Mouse (Mus musculus): ENCODE results near the gene Adap1. TPM values are rescaled to one million over a fixed set of nuclear protein-coding genes. Genes with fewer than 3 reads are reported as not detected.

Adap1 gene
- total RNA-seq (2021) = 1 to 10 TPM; 1.5 to 1.6 TPM
- long read RNA-seq, experiment 1, partial matches to known transcripts = 0 of 2 reads
- long read RNA-seq, experiment 1, other reads (novel, unspliced or antisense) = 0 of 2 reads
- long read RNA-seq, experiment 2, partial matches to known transcripts = 0 of 2 reads
- long read RNA-seq, experiment 2, other reads (novel, unspliced or antisense) = 0 of 2 reads

DNA sequence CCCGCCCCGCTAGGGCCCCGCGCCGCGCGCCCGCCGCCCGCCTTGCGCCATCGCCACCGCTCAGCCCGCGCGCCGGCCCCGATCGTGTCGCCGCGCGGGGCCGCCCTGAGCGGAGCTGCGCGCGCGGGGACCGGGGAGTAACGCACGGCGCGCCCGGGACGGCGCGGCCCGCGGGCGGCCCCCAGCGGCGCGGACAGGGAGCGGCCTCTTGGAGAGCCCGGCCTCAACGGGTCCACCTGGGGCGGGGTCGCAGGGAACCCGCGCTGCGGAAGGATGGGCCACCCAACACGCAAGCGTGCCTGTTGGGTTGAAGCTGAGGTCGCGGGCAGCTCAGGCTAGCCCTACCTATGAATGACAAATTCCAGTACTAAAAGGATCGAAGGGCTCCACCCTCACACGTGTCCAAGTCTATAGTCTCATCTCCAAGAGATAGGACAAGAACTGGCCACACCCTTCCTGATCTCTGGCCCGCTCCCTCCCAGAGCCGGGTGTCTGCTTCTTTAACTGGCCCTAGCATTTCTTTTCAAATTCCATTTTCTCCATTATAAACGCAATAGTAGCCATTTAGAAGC is at the start of gene Adap1:
Gene Adap1, minus strand, starts transcription at position 228 of the 572 bp plus-strand sequence.
- intact Hi-C loops (cut with DNase I) = loop anchor here (2.0 kb wide), 1 partner anchor 41 kb away; no protein-coding TSS in a partner anchor

DNA sequence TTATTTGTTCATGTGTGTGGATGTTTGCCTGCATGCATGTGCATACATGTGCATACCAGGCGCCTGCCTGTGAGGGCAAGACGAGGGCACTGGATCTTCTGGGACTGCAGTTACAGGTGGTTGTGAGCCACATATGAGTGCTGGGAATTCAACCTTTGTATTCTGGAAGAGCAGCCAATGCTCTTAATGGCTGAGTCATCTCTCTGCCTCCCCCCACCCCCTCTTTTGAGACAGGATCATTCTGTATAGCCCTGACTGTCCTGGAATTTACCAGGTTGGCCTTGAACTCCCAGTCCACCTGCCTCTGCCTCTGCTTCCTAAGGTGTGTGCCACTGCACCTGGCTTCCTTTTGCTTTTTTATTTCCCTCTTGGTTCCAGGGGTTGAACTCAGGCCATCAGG is 49.4 kb upstream of the Adap1 start:
- intact Hi-C loops (cut with DNase I) = no loop called here
- no peak for DNase-seq

More for the DNA sequence above, at the start of gene Adap1:
- peak; percentile 71 to 75 for DNase-seq

DNA sequence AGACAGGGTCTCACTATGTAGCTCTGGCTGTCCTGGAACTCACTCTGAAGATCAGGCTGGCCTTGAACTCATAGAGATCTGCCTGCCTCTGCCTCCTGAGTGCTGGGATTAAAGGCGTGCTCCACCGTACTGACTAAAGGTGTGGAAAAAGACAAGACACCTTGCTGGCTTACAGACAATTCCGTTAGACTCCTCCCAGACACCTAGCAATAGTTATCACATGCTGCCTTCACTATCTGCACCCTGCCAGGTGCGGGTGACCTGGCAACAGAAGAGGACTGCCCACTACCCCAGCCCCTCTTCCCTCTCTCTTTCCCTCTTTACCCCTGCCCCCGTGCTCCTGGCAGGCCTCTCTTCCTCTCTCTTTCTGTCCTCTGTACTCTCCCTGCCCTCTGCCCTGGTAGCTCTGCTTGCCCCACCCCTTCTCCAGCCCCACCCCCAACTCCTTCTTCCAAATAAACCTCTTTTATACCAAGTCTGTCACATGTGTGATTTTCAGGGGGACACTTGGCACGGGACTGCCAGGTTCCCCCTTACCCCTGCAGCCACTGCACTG is 48.5 kb upstream of the Adap1 start:
- intact Hi-C loops (cut with DNase I) = no loop called here

DNA sequence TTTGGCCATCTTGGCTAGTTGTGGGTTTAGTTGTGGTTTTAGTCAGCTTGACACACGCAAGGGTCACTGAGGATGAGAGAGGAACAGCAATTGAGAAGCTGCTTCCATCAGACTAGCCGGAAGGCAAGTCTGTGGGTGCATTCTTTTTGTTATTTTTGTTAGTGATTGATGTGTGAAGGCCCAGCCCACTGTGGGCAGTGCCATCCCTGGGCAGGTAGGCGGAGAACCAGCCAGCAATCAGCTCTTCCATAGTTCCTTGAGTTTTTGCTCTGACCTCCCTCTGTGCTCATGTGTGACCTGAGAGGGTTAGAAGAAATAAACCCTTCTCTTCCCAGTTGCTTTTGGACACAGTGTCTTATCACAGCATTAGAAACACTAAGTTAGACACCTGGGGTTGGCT is 47.7 kb upstream of the Adap1 start:
- no peak for DNase-seq
- intact Hi-C loops (cut with DNase I) = no loop called here

More for the DNA sequence above, 48.5 kb upstream of the Adap1 start:
- no peak for DNase-seq

DNA sequence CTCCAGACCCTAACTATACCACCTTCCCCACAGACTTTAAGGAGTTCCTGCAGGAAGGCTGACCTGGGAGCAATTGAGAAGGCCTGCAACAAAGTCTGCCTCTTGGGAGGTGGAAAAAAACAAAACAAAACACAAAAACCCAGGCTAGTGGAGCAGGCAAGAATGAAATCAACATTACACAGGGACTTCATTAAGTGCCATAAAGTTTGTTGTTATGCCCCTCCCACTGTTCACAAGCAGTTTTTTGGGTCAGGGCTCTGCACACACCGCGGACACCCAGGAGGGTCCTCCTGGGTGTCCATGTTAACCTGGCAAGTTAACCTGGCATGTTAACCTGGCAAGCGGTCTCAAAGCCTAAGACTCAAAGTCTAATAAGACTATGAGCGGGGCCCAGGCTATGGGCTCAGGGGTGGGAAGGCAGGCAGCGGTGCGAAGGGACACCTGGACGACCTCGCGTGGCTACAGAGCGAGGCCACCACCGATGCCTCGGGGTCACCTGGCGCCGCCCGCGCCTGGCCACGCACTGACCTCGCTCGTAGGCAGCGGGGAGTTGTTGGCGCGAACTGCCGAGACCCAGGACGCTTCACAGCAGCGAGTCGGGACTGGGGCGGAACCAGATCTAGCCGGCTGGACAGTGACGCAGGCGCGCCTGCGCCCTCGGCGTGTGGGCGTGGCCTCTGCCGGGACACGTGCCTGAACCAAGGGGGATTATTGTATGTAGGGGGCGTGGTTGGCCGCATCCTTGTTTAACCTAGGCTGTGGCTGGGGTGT is 46.4 kb upstream of the Adap1 start:
- intact Hi-C loops (cut with DNase I) = no loop called here
- peak; percentile 92 to 94 for DNase-seq

DNA sequence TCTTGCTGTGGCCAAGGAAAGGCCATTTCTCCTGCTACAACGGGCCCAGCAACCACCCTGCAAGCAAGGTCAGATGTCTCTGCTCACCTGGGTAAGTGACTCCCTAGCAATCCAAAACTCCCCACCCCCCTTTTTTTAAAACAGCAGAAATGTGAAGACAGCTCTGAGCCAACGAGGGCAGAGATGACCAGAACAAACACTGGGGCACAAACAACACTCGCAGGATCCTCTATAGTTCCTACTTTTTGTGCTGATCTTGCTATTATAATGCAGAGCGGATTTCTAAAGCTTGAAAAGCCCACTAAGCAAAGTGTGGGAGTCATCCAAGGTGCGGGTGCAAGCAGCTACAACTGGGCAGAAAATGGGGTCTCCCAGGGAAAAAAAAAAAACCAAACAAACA is 45.7 kb upstream of the Adap1 start:
- intact Hi-C loops (cut with DNase I) = no loop called here
- no peak for DNase-seq

DNA sequence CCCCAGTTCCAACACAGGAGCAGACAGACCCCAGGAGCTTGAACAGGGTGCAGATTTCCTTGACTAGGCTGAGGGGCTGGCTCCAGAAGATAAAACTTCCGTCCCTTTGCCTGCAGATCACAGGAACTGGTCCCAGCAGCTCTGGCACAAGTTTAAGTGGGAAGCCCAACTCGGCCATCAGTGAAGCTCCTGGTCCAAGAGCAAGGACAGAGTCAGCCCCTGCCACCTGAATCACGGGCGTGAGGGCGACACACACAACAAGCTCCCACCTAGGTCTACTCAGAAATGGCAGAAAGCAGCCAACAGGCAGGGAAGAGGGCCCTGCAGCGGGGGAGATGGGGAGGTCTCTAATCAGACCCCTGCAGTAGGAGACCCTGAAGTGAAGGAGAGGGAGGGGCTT is 44.9 kb upstream of the Adap1 start:
- intact Hi-C loops (cut with DNase I) = no loop called here
- no peak for DNase-seq

DNA sequence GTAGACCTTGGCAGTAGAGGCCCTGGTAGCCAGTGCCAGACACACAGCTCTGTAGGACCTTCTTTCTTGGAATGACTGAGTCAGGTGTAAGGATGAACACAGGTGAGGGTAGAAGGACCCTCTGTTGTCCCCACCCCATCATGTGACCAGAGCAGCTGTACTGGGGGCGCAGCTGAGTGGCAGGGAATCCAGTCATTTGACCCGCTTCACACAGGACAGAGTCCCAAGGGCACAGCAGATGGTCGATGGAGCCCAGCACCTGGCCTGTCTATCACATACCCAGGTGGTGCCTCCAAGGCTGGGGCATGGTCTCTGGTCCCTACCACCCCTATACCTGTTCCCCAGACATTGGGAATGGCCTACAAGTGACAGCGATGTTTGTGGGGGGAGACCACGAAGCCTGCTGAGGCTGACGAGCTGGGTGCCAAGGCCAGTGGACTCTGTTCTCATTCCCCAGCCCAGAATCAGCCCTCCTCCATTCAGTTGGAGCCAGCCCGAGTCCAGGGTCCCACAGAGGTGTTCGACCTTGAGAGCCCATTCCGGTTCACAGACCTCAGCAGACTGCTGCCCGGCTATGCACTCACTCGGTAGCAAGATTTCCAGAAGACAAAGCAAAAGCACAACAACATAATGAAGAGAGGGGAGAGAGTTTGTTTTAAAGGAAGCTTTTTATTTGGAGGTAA is 43.4 kb upstream of the Adap1 start:
- intact Hi-C loops (cut with DNase I) = loop anchor here (2.0 kb wide), 1 partner anchor 14 kb away; no protein-coding TSS in a partner anchor
- no peak for DNase-seq

DNA sequence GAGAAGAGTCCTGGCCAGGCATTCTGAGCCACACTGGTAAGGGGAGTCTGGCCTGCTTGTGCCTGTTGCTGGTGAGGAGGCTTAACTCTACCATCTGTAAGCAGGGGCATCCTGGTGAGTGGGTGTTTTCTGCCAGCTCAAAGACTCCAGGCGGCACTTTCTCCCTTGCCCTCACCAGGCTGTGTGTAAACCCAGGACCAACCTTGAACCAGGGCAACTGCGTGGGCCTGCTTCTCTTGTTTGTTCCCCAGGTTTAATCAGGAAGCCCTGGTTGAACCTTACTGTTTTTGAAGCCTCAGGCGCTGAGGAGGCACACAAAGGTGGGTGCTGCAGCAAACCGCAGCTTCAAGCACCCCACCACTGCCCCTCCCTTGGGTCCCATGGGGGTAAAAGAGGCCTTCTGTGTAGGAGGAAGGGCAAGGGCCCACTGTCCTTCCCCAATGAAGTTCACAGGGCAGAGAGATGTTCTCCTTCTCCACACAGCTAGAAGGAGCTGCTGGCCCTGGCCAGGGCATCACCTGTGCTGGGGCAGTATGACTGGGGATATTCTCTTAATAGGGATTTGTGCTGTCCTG is 42.5 kb upstream of the Adap1 start:
- no peak for DNase-seq
- intact Hi-C loops (cut with DNase I) = loop anchor here (2.0 kb wide), 1 partner anchor 15 kb away; no protein-coding TSS in a partner anchor

DNA sequence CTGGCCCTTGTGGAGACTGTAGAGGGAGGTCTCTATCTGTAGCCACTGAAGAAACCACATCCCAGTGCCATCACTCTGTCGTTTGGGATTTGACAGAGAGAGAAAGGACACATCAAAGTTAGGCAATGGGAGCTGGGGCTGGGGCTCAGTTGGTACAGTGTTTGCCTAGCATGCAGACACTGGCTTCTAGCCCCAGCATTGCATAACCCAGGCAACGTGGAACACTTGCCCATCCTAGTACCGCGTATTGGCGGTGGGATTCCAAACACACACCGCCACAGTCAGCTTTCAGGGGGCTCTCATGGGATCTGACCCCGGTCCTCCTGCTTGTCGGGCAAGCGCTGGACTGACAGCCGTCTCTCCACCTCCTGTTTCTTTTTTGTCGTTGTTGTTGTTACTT is 41.1 kb upstream of the Adap1 start:
- intact Hi-C loops (cut with DNase I) = no loop called here
- DNase-seq = no peak

DNA sequence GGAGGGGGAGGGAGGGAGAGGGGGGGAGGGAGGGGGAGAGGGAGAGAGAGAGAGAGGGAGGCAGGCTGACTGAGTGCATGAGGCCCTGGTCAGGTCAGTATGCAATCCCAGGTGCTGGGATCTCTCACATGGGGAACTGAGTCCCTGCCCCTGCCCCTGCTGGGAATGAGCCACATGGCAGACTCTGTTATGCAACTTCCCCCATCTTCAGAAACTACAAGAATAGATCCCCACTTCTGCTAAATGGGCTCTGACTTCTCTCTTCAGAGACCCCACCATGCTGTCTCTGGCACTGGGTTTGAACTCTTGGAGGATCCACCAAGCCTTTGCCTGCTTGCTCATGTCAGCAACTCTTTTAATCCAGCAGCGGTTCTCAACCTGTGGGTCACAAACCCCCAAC is 40.4 kb upstream of the Adap1 start:
- intact Hi-C loops (cut with DNase I) = loop anchor here (2.0 kb wide), 1 partner anchor 101 kb away; no protein-coding TSS in a partner anchor
- no peak for DNase-seq

DNA sequence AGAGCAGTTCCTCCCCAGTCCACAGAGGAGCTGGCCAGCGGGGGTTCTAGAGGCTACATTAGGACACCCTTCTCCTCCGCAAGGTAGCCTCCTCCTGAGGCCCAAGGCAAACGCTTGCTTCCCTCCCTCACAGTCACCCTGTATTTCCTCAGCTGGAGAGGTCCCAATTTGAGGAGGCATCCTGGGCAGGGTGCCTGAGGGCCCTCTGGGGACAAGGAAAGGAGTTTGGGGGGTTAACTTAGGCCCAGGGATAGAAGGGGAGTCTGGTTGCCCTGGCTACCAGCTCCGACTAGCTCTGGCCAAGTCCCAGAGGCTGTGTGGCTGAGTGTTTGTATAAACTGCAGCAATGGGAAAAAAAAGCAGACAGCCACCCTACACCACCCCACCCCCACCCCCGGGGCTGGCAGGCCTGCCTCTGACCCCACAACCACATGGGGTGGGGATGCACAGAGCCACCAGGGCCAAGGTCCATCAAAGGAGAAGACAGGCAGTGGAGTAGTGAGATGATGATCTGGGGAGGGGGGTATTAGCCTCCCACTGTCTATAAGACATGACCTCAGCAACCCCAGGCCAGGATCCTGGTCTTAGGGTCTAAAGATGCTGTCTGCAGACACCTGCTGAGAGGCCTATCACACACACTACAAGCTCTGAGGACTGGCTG is 39.6 kb upstream of the Adap1 start:
- intact Hi-C loops (cut with DNase I) = loop anchor here (1.0 to 2.0 kb wide), 3 partner anchors 33 to 139 kb away; no protein-coding TSS in a partner anchor
- DNase-seq = peak in 1 of 2 experiments; percentile 54

DNA sequence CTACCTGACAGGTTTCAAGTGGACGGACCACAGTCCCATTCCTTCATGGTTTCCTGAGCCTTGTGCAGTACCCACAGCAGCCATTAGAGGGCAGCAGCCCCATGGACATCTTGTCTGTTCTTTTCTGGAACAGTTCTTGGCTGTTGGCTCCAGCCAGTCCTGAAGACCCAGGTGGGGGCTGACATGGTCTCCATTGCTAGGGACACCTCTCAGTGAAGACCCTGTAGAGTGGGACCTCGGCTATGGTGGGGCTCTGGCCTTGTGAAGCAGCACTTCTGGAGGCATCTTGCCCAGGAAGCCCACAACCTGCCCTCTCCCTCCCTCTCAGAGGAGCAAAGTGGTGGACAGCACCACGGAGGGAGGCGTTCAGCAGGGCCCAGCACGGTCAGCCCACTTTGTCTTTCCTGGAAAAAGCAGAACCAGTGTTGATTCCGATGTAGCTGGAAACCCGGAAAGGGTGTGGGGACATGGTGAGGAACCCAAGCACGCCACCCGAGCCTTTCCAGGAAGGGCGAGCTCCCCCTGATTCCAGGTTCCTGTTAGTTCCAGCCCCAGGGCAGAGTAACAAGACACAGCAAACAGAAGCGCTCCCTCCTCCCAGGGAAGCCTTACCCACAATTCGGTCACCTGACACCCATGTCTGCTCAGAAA is 39.0 kb upstream of the Adap1 start:
- peak; percentile 91 to 95 for DNase-seq
- intact Hi-C loops (cut with DNase I) = loop anchor here (1.0 to 2.0 kb wide), 3 partner anchors 34 to 140 kb away; no protein-coding TSS in a partner anchor

DNA sequence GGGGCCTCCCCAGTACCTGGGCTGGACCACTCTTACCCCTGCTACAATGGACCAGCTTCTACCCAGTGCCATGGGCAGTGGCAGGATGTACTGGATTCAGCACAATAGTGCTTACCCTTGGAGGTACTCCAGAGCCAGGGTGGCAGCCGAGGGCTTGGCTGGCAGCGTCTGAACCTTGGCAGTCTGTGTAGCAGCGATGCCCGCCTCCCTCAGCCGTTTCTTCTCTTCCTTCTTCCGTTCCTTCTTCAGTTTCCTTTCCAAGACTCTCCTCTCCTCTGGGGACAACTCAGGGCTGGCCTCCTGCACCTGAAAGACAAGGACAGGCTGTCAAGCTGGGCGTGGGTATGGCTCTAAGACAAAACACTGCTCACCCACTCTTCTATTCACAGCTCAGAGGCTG is 38.4 kb upstream of the Adap1 start:
- intact Hi-C loops (cut with DNase I) = loop anchor here (1.0 to 2.0 kb wide), 3 partner anchors 34 to 140 kb away; no protein-coding TSS in a partner anchor
- no peak for DNase-seq

DNA sequence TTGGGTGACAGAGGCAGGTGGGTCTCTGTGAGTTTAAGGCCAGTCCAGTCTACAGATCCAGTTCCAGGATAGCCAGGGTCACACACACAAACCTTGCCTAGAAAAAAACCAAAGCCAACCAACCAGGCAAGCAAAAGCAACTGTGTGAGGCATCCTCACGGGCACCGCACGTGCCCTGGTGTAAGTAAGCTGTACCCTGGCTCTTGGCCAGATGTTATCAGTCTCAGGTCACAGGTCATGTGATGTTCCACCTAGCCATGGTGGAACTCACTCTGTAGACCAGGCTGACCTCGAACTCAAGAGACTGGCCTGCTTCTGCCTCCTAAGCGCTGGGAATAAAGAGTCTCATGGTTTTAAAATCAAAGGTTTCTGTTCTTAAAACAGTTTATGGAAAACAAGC is 33.8 kb upstream of the Adap1 start:
- intact Hi-C loops (cut with DNase I) = no loop called here
- no peak for DNase-seq

DNA sequence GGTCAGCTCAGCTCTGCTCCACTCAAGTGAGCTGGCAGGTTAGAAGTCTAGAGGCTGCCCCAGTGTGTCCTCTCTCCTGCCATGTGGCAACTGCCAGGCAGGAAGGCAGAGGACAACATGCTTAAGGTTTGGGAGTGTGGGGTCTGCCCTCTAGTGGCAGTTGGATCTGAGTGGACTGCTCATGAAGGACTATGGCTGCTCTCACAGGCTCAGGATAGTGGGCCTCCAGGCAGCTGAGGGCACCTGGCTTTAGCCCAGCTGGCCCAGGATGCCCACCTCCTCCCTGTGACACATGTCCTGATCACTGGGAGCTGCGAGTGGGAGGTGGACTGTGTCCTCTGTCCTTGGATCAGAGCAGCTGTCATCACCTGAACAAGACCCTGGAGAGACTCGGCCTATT is 33.2 kb upstream of the Adap1 start:
- DNase-seq = peak; percentile 48 to 63
- intact Hi-C loops (cut with DNase I) = no loop called here

DNA sequence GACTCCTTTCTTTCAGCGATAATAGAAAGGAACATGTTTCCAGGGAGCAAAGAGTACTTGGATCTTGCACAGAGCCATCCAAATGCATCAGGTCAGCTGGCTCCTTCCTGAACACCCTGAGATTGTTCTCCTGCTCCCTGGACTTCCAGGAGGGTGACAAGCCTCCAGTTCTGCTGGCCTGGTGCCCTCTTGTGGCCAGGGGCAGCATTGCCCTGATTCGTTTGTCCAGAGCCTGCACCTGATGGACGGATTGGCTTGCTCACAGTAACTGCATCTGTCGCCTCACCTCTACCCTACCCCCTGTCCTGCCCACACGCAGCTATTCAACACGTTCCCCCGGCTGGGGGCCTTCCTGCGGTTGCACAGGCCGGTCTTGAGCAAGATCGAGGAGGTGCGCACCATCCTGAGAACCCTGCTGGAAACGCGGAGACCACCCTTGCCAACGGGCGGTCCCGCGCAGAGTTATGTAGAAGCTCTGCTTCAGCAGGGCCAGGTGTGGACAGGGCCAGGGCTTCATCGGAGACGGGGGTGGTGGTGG is 29.9 kb upstream of the Adap1 start:
- DNase-seq = peak; percentile 82 to 90
- intact Hi-C loops (cut with DNase I) = loop anchor here (1.0 to 2.0 kb wide), 2 partner anchors 23 to 73 kb away; no protein-coding TSS in a partner anchor

DNA sequence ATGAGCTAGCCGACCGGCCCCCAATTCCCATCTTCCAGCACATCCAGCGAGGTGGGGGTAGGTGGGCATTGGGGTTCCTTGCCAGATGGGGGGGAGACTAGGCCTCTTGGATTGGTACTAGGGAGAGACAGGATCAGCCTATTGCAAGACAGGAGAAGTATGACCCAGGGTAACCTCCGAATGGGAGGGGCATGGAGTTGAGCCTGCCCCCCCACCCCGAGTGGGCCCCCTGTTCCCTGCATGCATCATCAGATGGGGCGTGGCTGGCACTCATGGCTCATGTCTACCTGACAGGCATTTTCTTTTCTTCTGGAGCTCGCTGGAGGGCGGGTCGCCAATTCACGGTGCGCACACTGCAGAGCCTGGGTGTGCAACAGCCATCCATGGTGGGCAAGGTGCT is 28.5 kb upstream of the Adap1 start:
- intact Hi-C loops (cut with DNase I) = loop anchor here (2.0 kb wide), 1 partner anchor 71 kb away; no protein-coding TSS in a partner anchor

DNA sequence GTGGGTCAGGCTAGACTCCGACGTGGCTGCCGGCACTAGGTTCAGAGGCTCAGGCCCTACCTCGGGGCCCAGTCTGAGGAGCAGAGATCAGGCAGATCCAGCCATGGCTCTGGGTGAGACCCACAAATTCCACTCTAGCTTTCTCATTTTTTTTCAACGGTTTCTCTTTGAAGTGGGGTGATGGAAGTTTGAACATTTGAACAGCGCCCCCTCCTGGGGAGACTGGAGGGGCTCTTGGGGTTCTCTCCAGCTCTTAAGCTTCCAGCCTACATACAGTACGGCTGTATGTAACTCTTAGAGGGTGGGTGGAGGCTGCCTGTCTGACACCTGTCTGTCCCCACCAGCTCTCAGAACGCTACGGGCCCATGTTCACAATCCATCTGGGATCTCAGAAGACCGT is 28.1 kb upstream of the Adap1 start:
- intact Hi-C loops (cut with DNase I) = no loop called here
- no peak for DNase-seq

More for the DNA sequence above, 28.5 kb upstream of the Adap1 start:
- DNase-seq = no peak
